Mouse (Mus musculus): Measurements from ENCODE around the gene Cadps. TPM values are rescaled to one million over a fixed set of nuclear protein-coding genes. Genes with fewer than 3 reads are reported as not detected.

The Cadps gene
- polyA plus RNA-seq (2012; ENCODE audit: insufficient read depth, insufficient read length, missing spikeins), result not detected in 2 replicates

DNA sequence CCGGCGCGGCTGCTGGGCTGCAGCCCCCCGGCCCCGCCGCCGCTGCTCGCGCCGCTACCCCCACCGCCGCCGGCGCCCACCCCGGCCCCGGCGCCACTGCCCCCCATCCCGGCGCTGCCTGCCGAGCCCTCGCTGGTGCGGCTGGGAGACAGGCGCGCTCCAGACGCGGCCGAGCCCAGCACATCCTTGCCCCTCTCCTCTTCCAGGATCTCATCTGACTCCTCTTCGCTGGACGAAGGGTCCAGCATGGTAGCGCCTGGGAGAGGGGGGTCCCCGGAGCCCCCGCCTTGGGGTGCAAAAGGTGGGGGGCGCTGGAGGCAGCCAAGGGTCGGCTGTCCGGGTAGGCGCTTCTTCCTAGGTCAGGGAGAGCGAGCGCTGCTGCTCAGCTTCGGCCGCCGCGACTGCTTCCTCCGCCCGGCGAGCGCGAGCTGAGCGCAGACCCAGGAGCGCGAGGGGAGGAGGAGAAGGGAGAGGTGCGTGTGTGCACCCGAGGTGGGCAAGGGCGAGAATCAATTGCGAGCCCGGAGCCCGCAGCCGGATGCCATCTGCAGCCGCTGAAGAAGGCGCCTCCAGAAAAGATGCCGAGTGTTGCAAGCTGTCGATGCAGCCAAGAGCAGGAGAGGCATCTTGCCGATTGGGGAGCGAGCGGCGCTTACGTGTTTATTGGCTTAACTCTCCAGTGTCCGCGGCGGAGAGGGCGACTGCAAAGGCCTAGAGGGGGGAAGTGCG lies at the start of gene Cadps:
Gene Cadps (minus strand): TSS at position 589 of the 729 bp plus-strand sequence.
- no peak within 1 kb of the TSS for H3K27ac ChIP-seq (replicated peaks; ENCODE audit: low read depth, low read length)
- H3K4me3 ChIP-seq (ENCODE audit: insufficient read depth, low read depth, low read length), result no peak within 1 kb of the TSS
- H3K4me1 ChIP-seq (ENCODE audit: control insufficient read depth, insufficient read depth, insufficient read length, low read length), result no peaks in the 10 kb centered on the region; the same call in 1 of the 2 replicates

- Histone ChIP-seq H3K4me1 (ENCODE audit: control insufficient read depth, insufficient read depth, insufficient read length, low read length) (no peaks in the 10 kb centered on the region), H3K27ac (replicated peaks; ENCODE audit: low read depth, low read length) (no peak overlapping the region), H3K4me3 (ENCODE audit: insufficient read depth, low read depth, low read length) (no peak overlapping the region)
Measured at GRCm38 (mm10) chr14:12869605-12870004, 46.7 kb upstream of the Cadps start.

DNA sequence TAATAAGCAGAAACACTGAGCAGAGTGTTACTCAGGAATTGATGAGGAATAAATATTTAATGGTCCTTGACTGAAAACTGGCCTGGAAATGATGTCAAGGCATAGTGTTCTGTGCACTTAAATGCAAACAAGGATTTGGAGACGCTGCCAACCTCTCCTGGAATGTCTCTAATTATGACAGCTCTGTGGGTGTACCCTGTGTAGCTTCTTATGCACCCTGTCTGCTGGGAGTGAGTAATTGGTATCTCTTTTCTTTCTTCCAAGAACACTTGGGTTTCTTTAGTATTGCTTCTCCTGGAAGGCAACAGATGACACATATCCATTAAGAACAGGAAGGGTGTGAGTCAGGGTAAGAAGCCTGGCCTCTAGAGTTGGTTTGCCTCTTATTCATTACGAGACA lies 42.4 kb upstream of the Cadps start:
- no peak overlapping the region for H3K4me3 ChIP-seq (ENCODE audit: insufficient read depth, low read depth, low read length)
- no peak overlapping the region for H3K27ac ChIP-seq (replicated peaks; ENCODE audit: low read depth, low read length)
- H3K4me1 ChIP-seq (ENCODE audit: control insufficient read depth, insufficient read depth, insufficient read length, low read length), result no peaks in the 10 kb centered on the region

DNA sequence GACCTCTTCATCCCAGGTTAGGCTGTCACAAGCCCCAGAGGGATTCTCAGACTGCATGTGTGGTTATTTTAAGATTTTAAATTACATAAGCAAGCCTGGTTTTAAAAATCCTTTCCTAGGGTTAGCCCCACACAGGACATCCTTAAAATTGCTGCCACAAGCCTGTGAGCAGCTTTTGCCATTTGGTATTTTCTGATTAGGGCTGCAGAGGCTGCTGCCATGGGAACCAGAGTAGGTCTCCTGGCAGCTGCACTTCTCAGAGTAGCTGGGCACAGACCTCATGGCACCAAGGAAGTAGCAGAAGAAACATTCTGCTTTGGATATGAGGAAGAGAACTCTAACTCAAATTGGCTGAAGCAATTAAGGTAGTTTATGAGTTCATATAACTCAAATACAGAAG lies 21.0 kb upstream of the Cadps start:
- no peak overlapping the region for H3K4me3 ChIP-seq (ENCODE audit: insufficient read depth, low read depth, low read length)
- H3K4me1 ChIP-seq (ENCODE audit: control insufficient read depth, insufficient read depth, insufficient read length, low read length), result no peaks in the 10 kb centered on the region
- H3K27ac ChIP-seq (replicated peaks; ENCODE audit: low read depth, low read length), result no peak overlapping the region

DNA sequence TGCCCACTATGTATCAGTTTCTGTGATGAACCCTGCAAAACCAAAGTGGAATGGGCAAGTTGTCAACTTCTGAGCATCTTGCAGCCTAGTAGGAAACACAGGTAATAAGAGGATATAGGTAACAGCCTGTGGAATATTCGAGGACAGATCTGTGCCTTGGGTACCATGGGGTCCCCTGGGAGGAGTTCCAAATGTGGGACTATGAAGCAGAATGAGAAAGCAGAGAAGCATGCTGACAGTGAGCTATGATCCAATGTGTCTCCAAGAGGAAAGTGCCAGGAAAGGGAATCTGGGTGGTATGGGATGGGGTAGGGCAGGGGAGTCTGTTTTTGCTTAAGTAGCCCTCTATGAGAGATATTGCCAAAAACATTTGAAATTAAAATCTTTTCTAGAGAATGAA lies 16.6 kb upstream of the Cadps start:
- Histone ChIP-seq H3K4me3 (ENCODE audit: insufficient read depth, low read depth, low read length) (no peak overlapping the region), H3K4me1 (ENCODE audit: control insufficient read depth, insufficient read depth, insufficient read length, low read length) (no peaks in the 10 kb centered on the region), H3K27ac (replicated peaks; ENCODE audit: low read depth, low read length) (no peak overlapping the region)

DNA sequence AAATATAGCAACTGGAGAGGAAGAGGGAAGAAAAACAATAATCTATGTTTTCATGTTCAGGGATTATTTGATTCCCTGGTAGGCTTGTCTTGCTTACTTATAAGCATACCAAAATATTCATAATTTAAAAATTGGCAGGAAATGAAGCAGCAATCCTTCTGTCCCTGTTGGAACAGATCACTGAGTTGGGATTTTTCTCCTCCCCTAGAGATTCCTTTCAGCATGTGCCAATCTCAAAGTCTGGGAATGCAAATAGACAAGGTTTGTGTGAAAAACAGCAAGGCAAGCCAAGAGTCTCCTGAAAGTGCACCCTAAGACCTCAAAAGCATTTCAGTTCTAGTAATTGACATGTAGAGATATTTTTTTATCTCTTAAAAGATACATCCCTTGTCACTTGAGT lies 16.1 kb upstream of the Cadps start:
- no peak overlapping the region for H3K27ac ChIP-seq (replicated peaks; ENCODE audit: low read depth, low read length)

GRCm38 (mm10) chr14:12838323-12838722 lies 15.4 kb upstream of the Cadps start:
- Histone ChIP-seq H3K4me1 (ENCODE audit: control insufficient read depth, insufficient read depth, insufficient read length, low read length) (no peaks in the 10 kb centered on the region), H3K4me3 (ENCODE audit: insufficient read depth, low read depth, low read length) (no peak overlapping the region), H3K27ac (replicated peaks; ENCODE audit: low read depth, low read length) (no peak overlapping the region)

More for the DNA sequence above, 16.1 kb upstream of the Cadps start:
- Histone ChIP-seq H3K4me1 (ENCODE audit: control insufficient read depth, insufficient read depth, insufficient read length, low read length) (no peaks in the 10 kb centered on the region), H3K4me3 (ENCODE audit: insufficient read depth, low read depth, low read length) (no peak overlapping the region)

- no peak overlapping the region for H3K27ac ChIP-seq (replicated peaks; ENCODE audit: low read depth, low read length)
- no peaks in the 10 kb centered on the region for H3K4me1 ChIP-seq (ENCODE audit: control insufficient read depth, insufficient read depth, insufficient read length, low read length)
- no peak overlapping the region for H3K4me3 ChIP-seq (ENCODE audit: insufficient read depth, low read depth, low read length)
Measured at GRCm38 (mm10) chr14:12837902-12838301, 15.0 kb upstream of the Cadps start.

- Histone ChIP-seq H3K27ac (replicated peaks; ENCODE audit: low read depth, low read length) (no peak overlapping the region), H3K4me3 (ENCODE audit: insufficient read depth, low read depth, low read length) (no peak overlapping the region), H3K4me1 (ENCODE audit: control insufficient read depth, insufficient read depth, insufficient read length, low read length) (no peaks in the 10 kb centered on the region; the same call in 1 of the 2 replicates)
Measured at GRCm38 (mm10) chr14:12823781-12824180, 902 bp upstream of the Cadps start.

GRCm38 (mm10) chr14:12821831-12822490 lies 918 bp downstream of the Cadps start:
- Histone ChIP-seq H3K27ac (replicated peaks; ENCODE audit: low read depth, low read length) (no peak overlapping the region), H3K4me3 (ENCODE audit: insufficient read depth, low read depth, low read length) (no peak overlapping the region), H3K4me1 (ENCODE audit: control insufficient read depth, insufficient read depth, insufficient read length, low read length) (no peaks in the 10 kb centered on the region; the same call in 1 of the 2 replicates)

DNA sequence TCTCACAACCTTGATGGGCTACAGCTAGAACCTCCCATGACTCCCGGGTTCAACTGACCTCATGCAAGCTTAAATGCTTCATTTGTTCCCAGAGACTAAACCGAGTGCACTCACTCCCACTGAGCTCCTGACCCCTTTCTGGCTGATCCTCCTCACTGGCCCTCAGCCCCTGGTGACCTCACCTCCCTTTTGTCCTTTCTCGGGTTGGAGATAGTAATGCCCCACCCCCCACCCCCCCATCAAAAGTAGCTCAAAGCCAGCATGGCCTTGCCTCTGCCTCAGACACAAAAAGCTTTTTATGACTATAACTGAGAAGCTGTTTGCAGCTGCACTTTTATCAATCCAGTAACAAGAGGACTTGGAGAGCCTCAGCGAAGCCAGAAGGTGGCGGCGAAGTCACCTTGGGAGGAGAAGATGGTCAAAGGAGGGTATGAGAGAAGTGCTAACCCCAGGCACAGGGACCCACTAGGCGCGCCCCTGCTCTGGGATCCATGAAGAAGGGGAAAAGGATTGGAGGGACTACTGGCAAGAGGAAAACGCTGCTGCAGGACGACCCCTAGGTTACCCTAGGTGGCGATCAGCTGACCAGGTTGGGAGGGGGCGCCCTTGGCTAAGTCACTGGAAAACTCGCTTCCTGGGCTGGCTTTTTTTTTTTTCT lies 1.6 kb downstream of the Cadps start:
- no peak overlapping the region for H3K4me3 ChIP-seq (ENCODE audit: insufficient read depth, low read depth, low read length)
- H3K4me1 ChIP-seq (ENCODE audit: control insufficient read depth, insufficient read depth, insufficient read length, low read length), result no peaks in the 10 kb centered on the region; the same call in 1 of the 2 replicates
- H3K27ac ChIP-seq (replicated peaks; ENCODE audit: low read depth, low read length), result no peak overlapping the region

DNA sequence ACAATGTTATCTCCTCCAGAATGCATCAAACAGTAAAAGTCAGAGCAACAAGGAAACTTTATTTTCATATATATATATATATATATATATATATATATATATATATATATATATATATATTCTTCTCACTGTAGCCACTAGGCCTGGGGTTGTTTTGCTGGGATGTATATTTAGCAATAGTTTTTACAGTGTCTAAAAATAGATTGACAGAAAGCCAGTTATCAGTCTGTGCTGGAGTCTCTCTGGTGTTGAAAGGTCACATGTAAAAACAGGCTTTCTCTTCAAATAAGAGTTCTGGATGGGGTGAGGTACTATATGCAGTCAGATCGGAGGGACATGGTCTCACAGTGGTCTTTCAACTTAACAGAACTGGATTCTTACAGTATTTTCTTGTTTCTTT lies 2.7 kb downstream of the Cadps start:
- Histone ChIP-seq H3K4me3 (ENCODE audit: insufficient read depth, low read depth, low read length) (no peak overlapping the region), H3K27ac (replicated peaks; ENCODE audit: low read depth, low read length) (no peak overlapping the region), H3K4me1 (ENCODE audit: control insufficient read depth, insufficient read depth, insufficient read length, low read length) (no peaks in the 10 kb centered on the region; the same call in 1 of the 2 replicates)

DNA sequence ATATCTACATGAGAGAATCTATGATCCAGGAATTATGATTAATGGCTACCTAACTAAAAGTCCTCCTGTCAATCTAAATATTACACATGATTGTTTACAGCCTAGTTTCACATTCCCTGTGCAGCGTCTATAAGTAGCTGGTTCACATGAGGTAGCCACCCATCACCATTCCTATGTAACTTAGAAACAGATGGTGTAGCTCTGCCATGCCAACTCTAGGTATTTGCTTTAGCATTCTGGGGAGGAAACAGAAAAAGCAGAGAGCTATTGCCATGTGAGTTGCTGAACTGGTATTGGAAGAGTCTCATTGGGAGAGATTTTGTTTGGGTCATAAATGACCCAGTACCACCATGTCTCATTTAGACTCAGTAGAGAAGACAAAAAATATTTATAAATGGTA lies 4.4 kb downstream of the Cadps start:
- no peaks in the 10 kb centered on the region; the same call in 1 of the 2 replicates for H3K4me1 ChIP-seq (ENCODE audit: control insufficient read depth, insufficient read depth, insufficient read length, low read length)
- no peak overlapping the region for H3K27ac ChIP-seq (replicated peaks; ENCODE audit: low read depth, low read length)
- no peak overlapping the region for H3K4me3 ChIP-seq (ENCODE audit: insufficient read depth, low read depth, low read length)

GRCm38 (mm10) chr14:12812072-12812471 lies 10.8 kb downstream of the Cadps start:
- H3K27ac ChIP-seq (replicated peaks; ENCODE audit: low read depth, low read length), result no peak overlapping the region
- H3K4me1 ChIP-seq (ENCODE audit: control insufficient read depth, insufficient read depth, insufficient read length, low read length), result no peaks in the 10 kb centered on the region
- no peak overlapping the region for H3K4me3 ChIP-seq (ENCODE audit: insufficient read depth, low read depth, low read length)

- H3K4me1 ChIP-seq (ENCODE audit: control insufficient read depth, insufficient read depth, insufficient read length, low read length), result no peaks in the 10 kb centered on the region
- no peak overlapping the region for H3K4me3 ChIP-seq (ENCODE audit: insufficient read depth, low read depth, low read length)
- no peak overlapping the region for H3K27ac ChIP-seq (replicated peaks; ENCODE audit: low read depth, low read length)
Measured at GRCm38 (mm10) chr14:12802995-12803394, 19.9 kb downstream of the Cadps start.
